Mouse (Mus musculus) adrenal gland, postnatal 0 days (tissue): ENCODE measurements around the gene Gab2. TPM values are rescaled to one million over a fixed set of nuclear protein-coding genes. Genes with fewer than 3 reads are reported as not detected.

Experiments
- polyA plus RNA-seq: library from polyadenylated mRNA; unstranded; fragments of >200 nt; fragmentation: Nextera tagmentation; extraction: Ambion mirVana; gene quantifications from 2 replicates; pipeline ENCODE4 v1.2.1, GENCODE M21; 2015

The Gab2 gene
- polyA plus RNA-seq: 9.1 and 15.4 TPM in 2 replicates

DNA sequence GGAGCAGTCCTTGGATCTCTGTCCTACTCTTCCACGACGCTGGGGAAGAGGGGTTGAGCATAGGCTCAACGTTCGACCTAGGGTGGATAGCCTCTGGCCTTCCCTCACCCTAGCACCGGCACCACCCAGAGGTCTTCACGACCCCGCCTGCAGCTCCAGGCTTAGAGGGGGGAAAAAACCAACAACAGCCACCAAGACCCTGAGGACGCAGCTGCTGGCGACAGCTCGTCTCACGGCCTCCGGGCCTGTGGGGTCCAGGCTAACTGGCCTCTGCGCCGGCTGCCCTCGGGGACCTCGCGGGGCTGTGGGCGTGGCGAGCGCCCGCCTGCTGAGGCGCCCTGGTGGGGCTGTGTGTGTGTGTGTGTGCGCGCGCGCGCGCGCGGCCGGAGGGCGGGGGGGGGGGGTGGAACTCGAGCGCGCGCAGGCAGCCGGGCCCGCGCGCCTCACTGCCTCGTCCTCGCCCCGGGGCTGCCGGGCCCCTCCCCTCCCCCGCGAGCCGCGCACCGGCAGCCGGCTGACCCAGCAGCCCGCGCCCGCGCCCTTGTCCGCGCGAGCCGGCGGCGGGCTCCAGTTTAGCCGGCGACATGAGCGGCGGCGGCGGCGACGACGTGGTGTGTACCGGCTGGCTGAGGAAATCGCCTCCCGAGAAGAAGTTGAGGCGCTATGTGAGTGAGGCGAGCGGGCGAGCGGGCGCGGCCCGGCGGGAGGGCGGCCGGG, at the start of gene Gab2:
TSS of gene Gab2 (plus strand) at position 345 of the 717 bp plus-strand sequence.

DNA sequence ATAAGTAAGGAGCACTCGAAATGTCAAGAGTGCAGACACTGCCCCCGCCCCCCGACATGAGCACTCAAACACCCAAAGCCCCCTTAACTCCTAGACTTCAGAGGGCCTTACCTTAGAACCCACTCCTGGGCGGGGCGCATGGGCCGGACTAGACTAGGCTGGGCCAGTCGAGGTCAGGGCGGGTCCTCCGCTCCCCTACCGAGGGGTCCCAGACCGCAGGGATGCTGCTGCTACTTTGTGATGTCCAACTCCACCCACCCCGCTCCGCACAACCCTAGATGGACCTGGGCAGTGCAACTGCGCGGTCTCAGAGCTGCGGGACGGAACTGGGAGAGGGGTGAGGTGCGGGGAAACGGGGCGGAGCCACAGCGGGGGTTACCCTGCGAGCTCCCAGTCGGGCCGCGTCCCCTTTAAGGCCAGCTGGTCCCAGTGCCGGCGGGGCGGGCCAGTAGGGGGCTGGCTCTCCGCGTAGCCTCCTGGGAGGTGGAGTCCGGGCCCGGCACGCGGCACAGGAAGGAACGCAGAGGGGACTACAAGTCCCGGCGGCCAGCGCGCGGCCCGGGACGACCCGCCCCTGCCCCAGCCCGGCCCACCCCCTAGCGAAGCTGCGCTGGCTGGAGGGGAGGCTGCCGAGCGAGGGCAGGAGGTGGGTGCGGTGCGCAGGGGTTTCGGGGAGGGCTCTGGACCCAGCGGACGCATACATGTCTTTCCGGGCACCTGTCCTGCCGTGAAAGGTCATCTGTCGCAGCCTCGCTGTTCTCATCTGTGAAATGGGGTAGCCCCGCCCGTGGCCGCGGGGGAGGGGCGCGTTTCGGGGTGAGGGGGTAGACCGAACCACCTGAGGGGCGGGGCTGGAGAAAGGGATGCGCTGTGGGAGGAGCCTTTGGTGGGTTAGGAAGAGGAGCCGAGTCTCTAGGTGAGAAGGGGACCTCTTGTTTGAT, 250.6 kb downstream of the Gab2 start, which contains the start of the genes Usp35 and Kctd21:
TSS of gene Usp35 (minus strand) at position 295 of the 941 bp plus-strand sequence.
TSS of gene Kctd21 (plus strand) at position 602 of the 941 bp plus-strand sequence.

Other genes starting within 250 kb of the Gab2 start
- 11.5 and 16.3 TPM in 2 replicates for gene Nars2, start 130.1 kb upstream of the Gab2 start, polyA plus RNA-seq